Mouse (Mus musculus) cerebellum, postnatal 36 days (tissue): ENCODE results near the gene Tpcn1.
A peak's percentile ranks its signal among the peaks of the same experiment; 100 is the strongest.

Experiments used
- DNase-seq, 2 experiments: peaks; one replicate each; pipeline ENCODE4 v3.0.0; 2021 to 2022; ENCODE audit warnings: mixed read lengths in 2 of 2

The Tpcn1 gene

DNA sequence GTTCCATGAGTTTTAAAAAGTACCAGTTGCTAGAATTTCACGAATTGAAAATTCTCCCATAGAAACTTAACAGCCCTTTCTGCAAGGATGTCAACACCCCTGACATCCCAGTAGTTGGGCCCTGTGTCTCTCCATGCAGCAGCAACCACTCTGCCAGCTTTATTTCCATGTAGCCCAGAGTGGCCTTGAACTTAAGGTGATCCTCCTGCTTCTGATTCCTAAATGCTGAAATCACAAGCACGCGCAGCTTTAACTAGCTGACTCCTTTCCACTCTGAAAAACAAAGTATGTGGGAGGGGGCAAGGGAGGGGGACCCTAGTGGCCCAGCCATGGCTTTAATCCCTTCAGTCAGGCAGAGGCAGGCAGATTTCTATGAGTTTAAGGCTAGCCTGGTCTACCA, 18.9 kb upstream of the Tpcn1 start:
- DNase-seq = no peak

- no peak for DNase-seq
Measured at GRCm38 (mm10) chr5:120606590-120607200, 18.2 kb upstream of the Tpcn1 start.

DNA sequence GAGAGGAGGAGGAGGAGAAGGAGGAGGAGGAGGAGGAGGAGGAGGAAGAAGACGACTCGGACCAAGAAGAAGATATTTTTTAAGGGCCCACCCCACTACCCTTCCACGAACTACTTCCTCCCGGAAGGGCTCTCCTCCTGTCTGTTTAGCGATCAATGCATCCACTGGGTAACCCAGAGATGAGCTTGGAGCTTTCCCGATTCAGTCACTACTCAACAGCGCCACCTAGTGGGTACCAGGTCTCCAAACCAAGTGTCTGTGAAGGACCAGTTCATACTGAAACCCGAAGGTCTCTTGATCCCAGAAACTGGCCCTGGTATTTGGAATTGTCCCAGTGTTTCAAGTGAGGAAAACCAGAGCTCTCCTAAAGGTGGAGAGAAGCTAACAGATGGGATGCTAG, 17.2 kb upstream of the Tpcn1 start:
- DNase-seq = peak; percentile 92 to 96

GRCm38 (mm10) chr5:120605241-120605661, 16.8 kb upstream of the Tpcn1 start:
- peak in 1 of 2 experiments; percentile 57 for DNase-seq

- peak; percentile 96 to 98 for DNase-seq
Measured at GRCm38 (mm10) chr5:120604839-120605238, 16.4 kb upstream of the Tpcn1 start.

DNA sequence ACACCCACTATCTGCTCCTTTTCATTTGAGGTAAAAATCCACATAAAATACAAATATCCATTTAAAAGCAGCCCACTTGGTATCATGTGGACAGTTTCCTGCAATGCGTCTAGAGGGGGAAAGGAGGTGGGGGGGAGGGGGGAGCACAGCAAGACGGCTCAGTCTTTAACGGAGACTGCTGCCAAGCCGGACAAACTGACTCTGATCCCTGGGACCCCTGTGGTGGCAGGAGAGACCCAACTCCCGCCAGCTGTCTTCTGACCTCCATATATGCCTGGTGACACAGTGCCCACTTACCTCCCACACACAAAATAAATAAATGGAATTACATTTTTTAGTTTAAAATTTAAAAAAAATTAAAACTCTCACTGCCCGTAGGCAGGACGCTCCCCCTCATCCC, 15.0 kb upstream of the Tpcn1 start:
- no peak for DNase-seq

DNA sequence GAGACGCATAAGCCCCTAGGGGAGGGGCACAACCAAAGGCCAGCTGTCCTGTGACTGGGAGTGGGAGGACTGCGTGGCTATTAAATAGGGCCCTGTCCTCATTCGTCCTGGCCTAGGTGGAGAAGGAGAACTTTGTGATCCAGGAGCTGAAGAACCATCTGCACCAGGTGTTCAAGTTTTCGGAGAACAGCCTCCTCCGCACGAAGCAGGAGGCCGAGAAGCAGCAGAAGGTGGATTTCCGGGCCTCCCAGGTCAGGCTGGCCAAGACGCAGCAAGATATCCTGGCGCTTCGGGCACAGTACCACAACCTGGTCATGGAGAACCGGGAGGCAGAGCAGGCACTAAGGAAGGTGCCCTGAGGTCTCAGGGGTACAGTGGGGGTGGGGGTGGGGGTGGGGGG, 13.7 kb upstream of the Tpcn1 start:
- DNase-seq = peak; percentile 57 to 64

GRCm38 (mm10) chr5:120600946-120601668, 12.6 kb upstream of the Tpcn1 start:
- peak in 1 of 2 experiments; percentile 19 for DNase-seq

GRCm38 (mm10) chr5:120599625-120600024, 11.2 kb upstream of the Tpcn1 start:
- no peak for DNase-seq

GRCm38 (mm10) chr5:120594485-120594884, 6.0 kb upstream of the Tpcn1 start:
- no peak for DNase-seq

- DNase-seq = peak in 1 of 2 experiments; percentile 41
Measured at GRCm38 (mm10) chr5:120592141-120592540, 3.7 kb upstream of the Tpcn1 start.

GRCm38 (mm10) chr5:120590356-120591010, 2.0 kb upstream of the Tpcn1 start:
- no peak for DNase-seq

GRCm38 (mm10) chr5:120587940-120588568, 419 bp downstream of the Tpcn1 start:
- no peak for DNase-seq

DNA sequence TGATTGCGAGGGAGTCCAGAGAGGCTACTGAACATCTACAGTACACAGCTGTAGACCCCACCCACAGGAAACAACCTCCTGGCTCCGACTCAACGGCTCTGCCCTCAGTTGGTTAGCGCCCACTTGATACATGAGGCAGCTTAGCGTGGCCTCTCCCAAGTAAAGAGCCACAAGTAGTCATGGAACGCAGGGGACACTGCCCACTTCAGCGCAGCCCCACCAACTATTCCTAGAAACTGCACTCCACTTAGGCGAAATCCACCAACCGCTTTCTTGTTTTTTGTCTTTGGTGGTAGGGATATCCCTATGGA, 902 bp downstream of the Tpcn1 start:
- no peak for DNase-seq

DNA sequence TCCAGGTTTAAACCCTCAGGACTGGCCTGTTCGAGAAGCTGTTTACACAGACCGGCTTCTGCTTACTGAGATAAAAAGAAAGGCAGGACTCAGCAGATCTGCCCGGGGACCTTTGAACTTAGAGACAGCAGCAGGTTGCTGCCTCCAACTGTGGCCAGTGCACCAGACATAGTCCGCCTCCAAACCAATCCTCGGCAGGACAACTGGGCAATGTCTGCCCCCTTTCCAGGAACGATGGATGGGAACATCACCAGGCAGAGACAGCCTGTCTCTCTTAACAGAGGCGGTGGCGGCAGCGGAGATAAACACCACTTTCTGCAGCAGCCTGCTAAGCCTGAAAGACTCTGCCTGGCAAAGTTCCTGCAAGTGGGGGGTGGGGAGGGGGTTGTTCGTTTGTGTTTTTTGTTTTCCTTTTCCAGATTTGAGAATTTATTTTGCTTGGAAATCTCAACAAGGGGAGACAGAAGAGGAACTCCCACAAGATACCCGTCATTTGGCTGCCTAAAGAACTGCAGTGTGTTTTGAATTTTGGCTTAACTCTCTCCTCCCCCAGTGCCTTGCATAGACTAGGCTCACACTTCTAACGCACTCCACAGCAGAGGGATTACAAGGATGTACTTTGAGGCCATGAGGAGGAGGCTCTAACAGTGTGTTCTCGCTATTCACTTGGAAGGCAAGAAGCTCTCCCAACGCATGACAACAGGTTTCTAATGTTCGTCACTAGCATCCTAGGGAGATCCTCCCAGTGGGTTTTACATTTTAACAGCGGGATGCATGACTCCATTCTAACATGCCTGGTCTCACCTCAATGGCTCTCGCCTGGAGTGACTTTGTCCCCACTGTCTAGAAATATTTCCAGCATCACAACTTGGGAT, 1.5 kb downstream of the Tpcn1 start:
- no peak for DNase-seq

- DNase-seq = no peak
Measured at GRCm38 (mm10) chr5:120584968-120585367, 3.5 kb downstream of the Tpcn1 start.

DNA sequence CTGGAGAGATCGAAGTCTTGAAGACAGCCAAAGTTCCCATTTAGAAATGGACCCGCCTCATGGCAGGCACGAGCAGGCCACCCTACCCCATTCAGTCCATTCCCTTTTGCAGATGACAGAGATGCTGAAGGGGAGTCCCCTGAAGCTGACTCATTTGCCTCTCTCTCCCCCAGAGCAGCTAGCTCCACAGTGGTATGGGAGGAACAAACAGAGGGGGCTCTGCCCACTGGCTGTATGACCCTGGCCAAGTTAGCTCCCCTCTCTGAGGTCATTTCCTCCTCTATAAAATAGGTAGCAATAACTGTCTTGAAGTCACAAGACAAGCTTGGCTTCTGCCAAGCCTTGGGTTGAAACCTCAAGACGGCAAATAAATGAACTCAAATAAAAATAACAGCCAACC, 5.0 kb downstream of the Tpcn1 start:
- no peak for DNase-seq

DNA sequence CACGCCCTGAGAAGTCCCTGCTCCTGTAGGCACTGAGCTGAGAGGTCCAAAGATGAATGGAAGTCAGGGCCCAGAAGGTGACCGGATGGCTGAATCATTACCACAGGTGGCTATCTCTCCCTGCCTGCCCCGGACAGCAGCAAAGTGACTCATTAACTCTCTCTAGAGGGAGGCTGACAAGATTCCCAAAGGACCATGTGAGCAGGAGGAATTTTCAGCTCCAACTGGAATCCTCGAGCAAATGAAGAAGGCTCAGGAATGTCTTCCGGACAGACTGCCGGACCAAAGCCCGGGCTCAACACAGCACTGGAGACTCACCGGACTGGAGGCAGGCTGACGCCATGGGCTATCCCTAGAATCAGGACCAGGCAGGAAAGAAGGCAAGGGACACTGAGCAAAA, 6.5 kb downstream of the Tpcn1 start:
- no peak for DNase-seq

GRCm38 (mm10) chr5:120579898-120580626, 8.4 kb downstream of the Tpcn1 start:
- peak; percentile 54 to 59 for DNase-seq

GRCm38 (mm10) chr5:120579211-120579897, 9.1 kb downstream of the Tpcn1 start:
- DNase-seq = peak; percentile 45 to 57

GRCm38 (mm10) chr5:120578504-120579081, 9.9 kb downstream of the Tpcn1 start:
- DNase-seq = peak in 1 of 2 experiments; percentile 45
